Mouse (Mus musculus): ENCODE results near the gene Tmem269.

GRCm38 (mm10) chr4:119248407-119248965, 30.5 kb upstream of the Tmem269 start:
- TF ChIP-seq POLR2A (IDR thresholded peaks at IDR 0.05; ENCODE audit: low read depth, low read length) (no peak), CTCF (IDR thresholded peaks at IDR 0.05; ENCODE audit: borderline replicate concordance, insufficient read depth, low read length) (no peak)
